Mouse (Mus musculus): ENCODE data around the gene Lpp. TPM values are rescaled to one million over a fixed set of nuclear protein-coding genes. Genes with fewer than 3 reads are reported as not detected.

The Lpp gene
- polyA plus RNA-seq, 1 experiment = 18.7 TPM

- WGBS = 76% methylated on average over 4 of the region's 4 CpGs
Measured at GRCm38 (mm10) chr16:24826390-24826789, 433.1 kb downstream of the Lpp start.

GRCm38 (mm10) chr16:24828207-24828803, 435.0 kb downstream of the Lpp start:
- Histone ChIP-seq H3K4me3 (replicated peaks; ENCODE audit: extremely low read depth, low read depth, low read length) (no peak overlapping the region), H3K4me1 (ENCODE audit: control insufficient read depth, insufficient read depth, low read length) (peaks cover 11% of the 10 kb centered on the region; the same call in 1 of the 2 replicates)
- 67% methylated on average over 2 of the region's 2 CpGs for WGBS
- no peak for DNase-seq
- no peak for TF ChIP-seq CTCF (IDR thresholded peaks at IDR 0.05; ENCODE audit: insufficient read depth, low read length)
- no peak for TF ChIP-seq POLR2A (IDR thresholded peaks at IDR 0.05; ENCODE audit: borderline replicate concordance, extremely low read depth, low read depth, low read length)

More at GRCm38 (mm10) chr16:24826390-24826789, 433.1 kb downstream of the Lpp start:
- TF ChIP-seq CTCF (IDR thresholded peaks at IDR 0.05; ENCODE audit: insufficient read depth, low read length) (no peak), POLR2A (IDR thresholded peaks at IDR 0.05; ENCODE audit: borderline replicate concordance, extremely low read depth, low read depth, low read length) (no peak)
- DNase-seq = no peak
- Histone ChIP-seq H3K4me1 (ENCODE audit: control insufficient read depth, insufficient read depth, low read length) (peaks cover 11% of the 10 kb centered on the region; the same call in 1 of the 2 replicates), H3K4me3 (replicated peaks; ENCODE audit: extremely low read depth, low read depth, low read length) (no peak overlapping the region)

- TF ChIP-seq CTCF (IDR thresholded peaks at IDR 0.05; ENCODE audit: insufficient read depth, low read length) (no peak), POLR2A (IDR thresholded peaks at IDR 0.05; ENCODE audit: borderline replicate concordance, extremely low read depth, low read depth, low read length) (no peak)
- Histone ChIP-seq H3K4me3 (replicated peaks; ENCODE audit: extremely low read depth, low read depth, low read length) (no peak overlapping the region), H3K4me1 (ENCODE audit: control insufficient read depth, insufficient read depth, low read length) (peaks cover 11% of the 10 kb centered on the region; the same call in 1 of the 2 replicates)
- DNase-seq = no peak
- WGBS = 63% methylated on average over 4 of the region's 4 CpGs
Measured at GRCm38 (mm10) chr16:24829860-24830259, 436.6 kb downstream of the Lpp start.

GRCm38 (mm10) chr16:24830939-24831338, 437.6 kb downstream of the Lpp start:
- H3K4me3 ChIP-seq (replicated peaks; ENCODE audit: extremely low read depth, low read depth, low read length) = no peak overlapping the region
- H3K4me1 ChIP-seq (ENCODE audit: control insufficient read depth, insufficient read depth, low read length) = peaks cover 11% of the 10 kb centered on the region; the same call in 1 of the 2 replicates
- 59% methylated on average over 7 of the region's 7 CpGs for WGBS
- no peak for TF ChIP-seq CTCF (IDR thresholded peaks at IDR 0.05; ENCODE audit: insufficient read depth, low read length)
- TF ChIP-seq POLR2A (IDR thresholded peaks at IDR 0.05; ENCODE audit: borderline replicate concordance, extremely low read depth, low read depth, low read length) = no peak
- no peak for DNase-seq

- 73% methylated on average over 8 of the region's 8 CpGs for WGBS
Measured at GRCm38 (mm10) chr16:24833221-24833620, 439.9 kb downstream of the Lpp start.

GRCm38 (mm10) chr16:24834536-24834935, 441.2 kb downstream of the Lpp start:
- H3K4me3 ChIP-seq (replicated peaks; ENCODE audit: extremely low read depth, low read depth, low read length) = no peak overlapping the region
- no peaks in the 10 kb centered on the region for H3K4me1 ChIP-seq (ENCODE audit: control insufficient read depth, insufficient read depth, low read length)
- TF ChIP-seq CTCF (IDR thresholded peaks at IDR 0.05; ENCODE audit: insufficient read depth, low read length) = no peak
- TF ChIP-seq POLR2A (IDR thresholded peaks at IDR 0.05; ENCODE audit: borderline replicate concordance, extremely low read depth, low read depth, low read length) = no peak
- WGBS = 82% methylated on average over 9 of the region's 9 CpGs
- no peak for DNase-seq

More at GRCm38 (mm10) chr16:24833221-24833620, 439.9 kb downstream of the Lpp start:
- TF ChIP-seq POLR2A (IDR thresholded peaks at IDR 0.05; ENCODE audit: borderline replicate concordance, extremely low read depth, low read depth, low read length) = no peak
- TF ChIP-seq CTCF (IDR thresholded peaks at IDR 0.05; ENCODE audit: insufficient read depth, low read length) = no peak
- peaks cover 5% of the 10 kb centered on the region; the same call in 1 of the 2 replicates for H3K4me1 ChIP-seq (ENCODE audit: control insufficient read depth, insufficient read depth, low read length)
- no peak for DNase-seq
- H3K4me3 ChIP-seq (replicated peaks; ENCODE audit: extremely low read depth, low read depth, low read length) = no peak overlapping the region

- TF ChIP-seq POLR2A (IDR thresholded peaks at IDR 0.05; ENCODE audit: borderline replicate concordance, extremely low read depth, low read depth, low read length) = no peak
- no peak for TF ChIP-seq CTCF (IDR thresholded peaks at IDR 0.05; ENCODE audit: insufficient read depth, low read length)
- 88% methylated on average over 5 of the region's 5 CpGs for WGBS
- DNase-seq = no peak
- Histone ChIP-seq H3K4me3 (replicated peaks; ENCODE audit: extremely low read depth, low read depth, low read length) (no peak overlapping the region), H3K4me1 (ENCODE audit: control insufficient read depth, insufficient read depth, low read length) (no peaks in the 10 kb centered on the region)
Measured at GRCm38 (mm10) chr16:24836550-24836949, 443.2 kb downstream of the Lpp start.

GRCm38 (mm10) chr16:24839018-24839417, 445.7 kb downstream of the Lpp start:
- 98% methylated on average over 1 of the region's 1 CpGs for WGBS
- Histone ChIP-seq H3K4me3 (replicated peaks; ENCODE audit: extremely low read depth, low read depth, low read length) (no peak overlapping the region), H3K4me1 (ENCODE audit: control insufficient read depth, insufficient read depth, low read length) (no peaks in the 10 kb centered on the region)
- TF ChIP-seq POLR2A (IDR thresholded peaks at IDR 0.05; ENCODE audit: borderline replicate concordance, extremely low read depth, low read depth, low read length) (no peak), CTCF (IDR thresholded peaks at IDR 0.05; ENCODE audit: insufficient read depth, low read length) (no peak)
- no peak for DNase-seq

GRCm38 (mm10) chr16:24840073-24840472, 446.8 kb downstream of the Lpp start:
- WGBS = 90% methylated on average over 5 of the region's 5 CpGs
- TF ChIP-seq CTCF (IDR thresholded peaks at IDR 0.05; ENCODE audit: insufficient read depth, low read length) (no peak), POLR2A (IDR thresholded peaks at IDR 0.05; ENCODE audit: borderline replicate concordance, extremely low read depth, low read depth, low read length) (no peak)
- no peak overlapping the region for H3K4me3 ChIP-seq (replicated peaks; ENCODE audit: extremely low read depth, low read depth, low read length)
- H3K4me1 ChIP-seq (ENCODE audit: control insufficient read depth, insufficient read depth, low read length) = no peaks in the 10 kb centered on the region
- DNase-seq = no peak

- WGBS = 69% methylated on average over 1 of the region's 1 CpGs
- no peaks in the 10 kb centered on the region for H3K4me1 ChIP-seq (ENCODE audit: control insufficient read depth, insufficient read depth, low read length)
Measured at GRCm38 (mm10) chr16:24846141-24846540, 452.8 kb downstream of the Lpp start.

More at GRCm38 (mm10) chr16:24846141-24846540, 452.8 kb downstream of the Lpp start:
- TF ChIP-seq POLR2A (IDR thresholded peaks at IDR 0.05; ENCODE audit: borderline replicate concordance, extremely low read depth, low read depth, low read length) (no peak), CTCF (IDR thresholded peaks at IDR 0.05; ENCODE audit: insufficient read depth, low read length) (no peak)
- no peak overlapping the region for H3K4me3 ChIP-seq (replicated peaks; ENCODE audit: extremely low read depth, low read depth, low read length)
- DNase-seq = no peak

Data from lung, adult 2 months (tissue).